Mouse (Mus musculus) effector memory CD4-positive, alpha-beta T cell, adult 7 months (primary cell): ENCODE measurements around the gene Gm10228. TPM values are rescaled to one million over a fixed set of nuclear protein-coding genes. Genes with fewer than 3 reads are reported as not detected.

ENCODE experiments used
- polyA plus RNA-seq: library from polyadenylated mRNA; unstranded; fragments of 100-300 nt; shearing (Covaris generic); gene quantifications from one replicate; pipeline ENCODE4 v1.2.1, GENCODE M21; 2017

Gm10228 gene
- polyA plus RNA-seq = not detected

DNA sequence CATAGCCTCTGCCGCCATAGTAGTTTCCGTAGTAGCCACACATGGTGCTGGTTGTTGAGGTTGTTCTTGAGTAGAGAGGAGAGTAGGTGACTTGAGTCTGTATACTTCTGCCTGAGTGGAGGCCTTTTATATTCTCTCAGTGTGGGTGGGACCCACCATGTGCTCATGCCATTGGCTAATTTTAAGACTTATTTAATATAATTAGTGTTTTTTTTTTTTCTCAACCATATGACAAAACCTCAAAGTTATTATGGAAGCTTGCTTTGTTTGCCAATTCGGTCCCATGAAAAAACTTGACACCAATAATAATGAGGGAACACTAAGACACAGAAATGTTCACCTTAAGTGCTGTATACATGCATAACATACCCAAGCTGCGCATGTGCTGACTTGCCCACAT is at the start of gene Gm10228:
Gene Gm10228 (minus strand): TSS at position 101 of the 400 bp plus-strand sequence.

DNA sequence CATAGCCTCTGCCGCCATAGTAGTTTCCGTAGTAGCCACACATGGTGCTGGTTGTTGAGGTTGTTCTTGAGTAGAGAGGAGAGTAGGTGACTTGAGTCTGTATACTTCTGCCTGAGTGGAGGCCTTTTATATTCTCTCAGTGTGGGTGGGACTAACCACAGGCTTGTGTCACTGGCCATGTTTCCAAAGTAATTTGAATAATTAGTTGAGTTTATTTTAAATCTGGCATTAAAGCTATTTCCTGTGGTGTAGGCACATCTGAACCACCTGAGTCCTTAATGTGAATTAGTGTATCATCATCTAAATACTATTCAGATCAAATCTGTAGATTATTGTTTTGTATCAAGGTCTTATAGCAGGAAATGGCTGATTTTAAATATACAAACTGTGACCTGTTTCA is 22.6 kb upstream of the Gm10228 start, which contains the start of gene 1110025L11Rik:
Gene 1110025L11Rik (minus strand): TSS at position 101 of the 400 bp plus-strand sequence.

DNA sequence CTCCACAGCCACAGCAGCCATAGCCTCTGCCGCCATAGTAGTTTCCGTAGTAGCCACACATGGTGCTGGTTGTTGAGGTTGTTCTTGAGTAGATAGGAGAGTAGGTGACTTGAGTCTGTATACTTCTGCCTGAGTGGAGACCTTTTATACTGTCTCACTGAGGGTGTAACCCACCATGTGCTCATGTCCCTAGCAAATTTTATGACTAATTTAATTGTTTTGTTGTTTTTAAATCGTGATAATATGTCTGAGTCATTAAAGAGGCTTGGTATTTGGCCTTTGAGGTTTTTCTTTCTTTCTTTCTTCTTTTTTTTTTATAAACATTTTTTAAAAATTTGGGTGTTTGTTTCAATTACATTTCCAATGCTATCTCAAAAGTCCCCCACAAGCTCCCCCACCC is 6.5 kb upstream of the Gm10228 start, which contains the start of gene Krtap6-5:
Gene Krtap6-5 (minus strand): TSS at position 101 of the 400 bp plus-strand sequence.

DNA sequence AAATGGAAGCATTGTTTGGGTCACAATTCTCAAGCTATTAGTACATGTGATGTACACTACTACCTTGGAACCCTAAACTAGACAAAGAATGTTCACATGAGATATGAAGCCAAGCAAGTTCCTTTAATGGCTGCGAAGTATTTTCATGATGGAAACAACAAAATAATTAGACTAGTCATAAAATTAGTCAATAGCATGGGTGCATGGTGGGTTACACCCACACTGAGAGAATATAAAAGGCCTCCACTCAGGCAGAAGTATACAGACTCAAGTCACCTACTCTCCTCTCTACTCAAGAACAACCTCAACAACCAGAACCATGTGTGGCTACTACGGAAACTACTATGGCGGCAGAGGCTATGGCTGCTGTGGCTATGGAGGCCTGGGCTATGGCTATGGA is 9.9 kb downstream of the Gm10228 start, which contains the start of gene Krtap6-1:
Gene Krtap6-1 (plus strand): TSS at position 301 of the 400 bp plus-strand sequence.

DNA sequence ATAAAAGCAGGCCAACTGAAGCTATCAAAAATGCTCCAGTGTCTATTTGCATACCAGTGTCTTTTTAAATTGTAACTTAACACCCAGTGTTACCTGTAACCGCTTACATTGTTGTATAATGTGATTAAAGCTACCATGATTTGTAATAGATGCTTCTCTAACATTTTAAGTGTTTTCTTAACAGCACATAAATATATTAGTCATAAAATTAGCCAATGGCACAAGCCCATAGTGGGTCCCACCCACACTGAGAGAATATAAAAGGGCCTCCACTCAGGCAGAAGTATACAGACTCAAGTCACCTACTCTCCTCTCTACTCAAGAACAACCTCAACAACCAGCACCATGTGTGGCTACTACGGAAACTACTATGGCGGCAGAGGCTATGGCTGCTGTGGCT is 26.3 kb downstream of the Gm10228 start, which contains the start of gene Gm10229:
Gene Gm10229 (plus strand): TSS at position 301 of the 400 bp plus-strand sequence.

DNA sequence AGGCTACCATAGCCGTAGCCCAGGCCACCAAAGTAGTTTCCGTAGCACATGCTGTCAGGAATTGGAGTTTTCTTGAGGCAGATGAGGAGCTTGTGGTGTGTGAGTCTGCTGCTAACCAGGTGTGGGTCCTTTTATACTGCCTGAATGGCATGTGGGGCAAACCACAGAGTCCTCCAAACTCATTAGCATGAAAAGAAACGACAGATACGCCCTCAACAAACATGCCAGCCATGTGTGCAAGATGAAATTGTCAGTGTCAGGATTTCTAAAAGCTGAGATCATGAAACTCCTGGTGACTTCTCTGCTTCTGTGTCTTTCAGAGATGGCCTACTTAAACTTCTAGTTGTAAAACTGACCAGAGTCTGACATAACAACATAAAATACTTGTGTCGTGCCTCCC is 30.6 kb downstream of the Gm10228 start, which contains the start of gene Krtap22-2:
Gene Krtap22-2 (minus strand): TSS at position 101 of the 400 bp plus-strand sequence.

Other genes starting within 250 kb of the Gm10228 start
- not detected for gene Gm20741, start 229.3 kb downstream of the Gm10228 start, polyA plus RNA-seq
- not detected for gene Krtap15, start 221.3 kb downstream of the Gm10228 start, polyA plus RNA-seq
- gene Krtap14, start 215.3 kb downstream of the Gm10228 start, polyA plus RNA-seq = not detected
- gene Krtap19-1, start 172.1 kb downstream of the Gm10228 start, polyA plus RNA-seq = not detected
- not detected for gene Krtap19-2, start 167.2 kb downstream of the Gm10228 start, polyA plus RNA-seq
- gene Krtap19-3, start 163.4 kb downstream of the Gm10228 start, polyA plus RNA-seq = not detected
- not detected for gene Krtap19-4, start 156.4 kb downstream of the Gm10228 start, polyA plus RNA-seq
- gene Krtap19-5, start 145.0 kb downstream of the Gm10228 start, polyA plus RNA-seq = not detected
- gene Krtap19-9b, start 109.2 kb downstream of the Gm10228 start, polyA plus RNA-seq = not detected
- not detected for gene Krtap16-3, start 78.6 kb downstream of the Gm10228 start, polyA plus RNA-seq
- not detected for gene Krtap22-2, start 30.7 kb downstream of the Gm10228 start, polyA plus RNA-seq
- not detected for gene Gm10229, start 26.2 kb downstream of the Gm10228 start, polyA plus RNA-seq
- gene Krtap6-1, start 9.8 kb downstream of the Gm10228 start, polyA plus RNA-seq = not detected
- not detected for gene Krtap6-5, start 6.4 kb upstream of the Gm10228 start, polyA plus RNA-seq
- gene 1110025L11Rik, start 22.5 kb upstream of the Gm10228 start, polyA plus RNA-seq = not detected
- gene Krtap6-3, start 42.5 kb upstream of the Gm10228 start, polyA plus RNA-seq = not detected
- gene Gm6358, start 99.4 kb upstream of the Gm10228 start, polyA plus RNA-seq = not detected
- not detected for gene Gm10061, start 109.6 kb upstream of the Gm10228 start, polyA plus RNA-seq
- gene Gm9789, start 116.5 kb upstream of the Gm10228 start, polyA plus RNA-seq = not detected
- not detected for gene Gm7735, start 128.0 kb upstream of the Gm10228 start, polyA plus RNA-seq
- gene 1110057P08Rik, start 133.3 kb upstream of the Gm10228 start, polyA plus RNA-seq = not detected
- gene Krtap20-2, start 164.4 kb upstream of the Gm10228 start, polyA plus RNA-seq = not detected